Mouse (Mus musculus): ENCODE results near the gene Enpp5. TPM values are rescaled to one million over a fixed set of nuclear protein-coding genes. Genes with fewer than 3 reads are reported as not detected.

Gene Enpp5
- polyA plus RNA-seq, 1 experiment from 2014 or later = 22.0 TPM

DNA sequence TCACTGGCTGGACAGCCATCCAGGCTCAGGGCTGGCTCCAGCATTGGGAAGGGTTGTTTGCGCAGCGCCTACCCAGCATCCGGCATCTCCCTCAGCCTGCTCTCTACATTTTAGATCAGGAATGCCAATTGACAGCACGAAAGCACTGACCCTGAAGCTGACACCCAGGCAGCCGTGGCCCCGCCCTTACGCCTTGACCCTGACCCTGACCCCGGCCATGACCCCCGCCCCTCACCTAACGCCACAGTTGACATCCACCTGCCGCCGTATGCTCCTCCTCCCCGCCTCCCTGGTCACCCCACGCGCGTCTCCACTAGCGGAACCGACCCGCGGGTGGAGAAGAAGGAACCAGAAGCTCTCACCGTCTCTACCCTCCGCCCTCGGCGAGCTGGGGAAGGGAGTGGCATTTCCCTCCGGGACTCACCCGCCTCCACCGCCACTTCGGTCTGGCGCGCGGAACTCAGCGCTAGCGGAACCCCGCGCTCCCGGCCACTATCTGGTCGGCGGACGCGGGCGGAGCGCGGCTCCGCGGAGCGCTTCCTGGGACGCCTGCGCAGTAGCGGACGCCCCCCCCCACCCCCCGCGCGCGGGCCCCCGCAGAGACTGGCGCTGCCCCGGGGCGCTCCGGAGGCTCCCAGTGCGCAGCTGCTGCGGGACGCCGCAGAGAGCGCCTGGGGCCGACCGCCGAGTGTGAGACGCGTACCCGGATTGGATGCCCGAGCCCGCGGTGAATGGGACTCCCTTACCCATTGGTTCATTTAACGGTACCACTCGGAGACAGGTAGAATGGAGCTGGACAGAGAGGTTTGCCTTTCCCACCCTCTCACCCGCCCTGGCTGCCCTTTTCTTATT is 26.9 kb downstream of the Enpp5 start, which contains the start of gene Enpp4:
Gene Enpp4 (minus strand): TSS at position 523 of the 852 bp plus-strand sequence.
- H3K27ac ChIP-seq = peak within 1 kb of the TSS; percentile 48; the same call in 1 of the 2 replicates
- DNase-seq (ENCODE audit: low spot score) = peak; percentile 86
- H3K27me3 ChIP-seq (ENCODE audit: insufficient read depth, low read length) = no peaks in the 10 kb centered on the region
- under 1% methylated on average over 70 of the region's 76 CpGs for WGBS
- H3K4me3 ChIP-seq (replicated peaks; ENCODE audit: low read depth, low read length) = peak within 1 kb of the TSS; percentile 65
- H3K9ac ChIP-seq (ENCODE audit: low read depth, low read length) = peak within 1 kb of the TSS; percentile 64
- H3K4me1 ChIP-seq (replicated peaks; ENCODE audit: insufficient read depth, low read length) = no peaks in the 10 kb centered on the region
- ATAC-seq (replicated peaks; ENCODE audit: low FRiP score, low read depth) = peak; percentile 99
- H3K36me3 ChIP-seq (ENCODE audit: insufficient read depth, low read length) = no peaks in the 10 kb centered on the region
- TF ChIP-seq CTCF (IDR thresholded peaks at IDR 0.05; ENCODE audit: low read depth) = no peak
- H3K4me2 ChIP-seq (ENCODE audit: low read length) = peak within 1 kb of the TSS; percentile 94
- no peaks in the 10 kb centered on the region for H3K9me3 ChIP-seq (replicated peaks; ENCODE audit: low read length)

- no peak overlapping the region for H3K9ac ChIP-seq (ENCODE audit: low read depth, low read length)
- 73% methylated on average over 3 of the region's 3 CpGs for WGBS
These were observed 29.7 kb downstream of the Enpp5 start for GRCm38 (mm10) chr17:44108331-44108730.

GRCm38 (mm10) chr17:44116584-44116983 is 38.0 kb downstream of the Enpp5 start:
- H3K27me3 ChIP-seq (ENCODE audit: insufficient read depth, low read length) = no peaks in the 10 kb centered on the region
- H3K4me1 ChIP-seq (replicated peaks; ENCODE audit: insufficient read depth, low read length) = no peaks in the 10 kb centered on the region
- no peak overlapping the region for H3K4me3 ChIP-seq (replicated peaks; ENCODE audit: low read depth, low read length)
- TF ChIP-seq CTCF (IDR thresholded peaks at IDR 0.05; ENCODE audit: low read depth) = no peak
- H3K9ac ChIP-seq (ENCODE audit: low read depth, low read length) = no peak overlapping the region
- ATAC-seq (replicated peaks; ENCODE audit: low FRiP score, low read depth) (no peak), DNase-seq (ENCODE audit: low spot score) (no peak)
- H3K4me2 ChIP-seq (ENCODE audit: low read length) = no peak overlapping the region
- no peaks in the 10 kb centered on the region for H3K36me3 ChIP-seq (ENCODE audit: insufficient read depth, low read length)
- H3K27ac ChIP-seq = no peak overlapping the region
- WGBS = 86% methylated on average over 2 of the region's 2 CpGs
- H3K9me3 ChIP-seq (replicated peaks; ENCODE audit: low read length) = no peaks in the 10 kb centered on the region

More at GRCm38 (mm10) chr17:44108331-44108730, 29.7 kb downstream of the Enpp5 start:
- DNase-seq (ENCODE audit: low spot score) (no peak), ATAC-seq (replicated peaks; ENCODE audit: low FRiP score, low read depth) (no peak)
- no peaks in the 10 kb centered on the region for H3K27me3 ChIP-seq (ENCODE audit: insufficient read depth, low read length)
- H3K4me2 ChIP-seq (ENCODE audit: low read length) = no peak overlapping the region
- no peaks in the 10 kb centered on the region for H3K9me3 ChIP-seq (replicated peaks; ENCODE audit: low read length)
- H3K36me3 ChIP-seq (ENCODE audit: insufficient read depth, low read length) = no peaks in the 10 kb centered on the region
- no peaks in the 10 kb centered on the region for H3K4me1 ChIP-seq (replicated peaks; ENCODE audit: insufficient read depth, low read length)
- H3K27ac ChIP-seq = no peak overlapping the region
- no peak overlapping the region for H3K4me3 ChIP-seq (replicated peaks; ENCODE audit: low read depth, low read length)
- no peak for TF ChIP-seq CTCF (IDR thresholded peaks at IDR 0.05; ENCODE audit: low read depth)

GRCm38 (mm10) chr17:44117721-44118120 is 39.1 kb downstream of the Enpp5 start:
- DNase-seq (ENCODE audit: low spot score) = peak; percentile 21
- no peak for ATAC-seq (replicated peaks; ENCODE audit: low FRiP score, low read depth)
- WGBS = 47% methylated on average over 2 of the region's 2 CpGs
- no peaks in the 10 kb centered on the region for H3K4me1 ChIP-seq (replicated peaks; ENCODE audit: insufficient read depth, low read length)
- no peak overlapping the region for H3K4me3 ChIP-seq (replicated peaks; ENCODE audit: low read depth, low read length)
- H3K9ac ChIP-seq (ENCODE audit: low read depth, low read length) = no peak overlapping the region
- H3K36me3 ChIP-seq (ENCODE audit: insufficient read depth, low read length) = no peaks in the 10 kb centered on the region
- no peak for TF ChIP-seq CTCF (IDR thresholded peaks at IDR 0.05; ENCODE audit: low read depth)
- H3K27me3 ChIP-seq (ENCODE audit: insufficient read depth, low read length) = no peaks in the 10 kb centered on the region
- no peaks in the 10 kb centered on the region for H3K9me3 ChIP-seq (replicated peaks; ENCODE audit: low read length)
- H3K4me2 ChIP-seq (ENCODE audit: low read length) = no peak overlapping the region
- no peak overlapping the region for H3K27ac ChIP-seq

- H3K27ac ChIP-seq = no peak overlapping the region
- no peak overlapping the region for H3K4me3 ChIP-seq (replicated peaks; ENCODE audit: low read depth, low read length)
- H3K4me2 ChIP-seq (ENCODE audit: low read length) = no peak overlapping the region
- 65% methylated on average over 4 of the region's 4 CpGs for WGBS
- H3K27me3 ChIP-seq (ENCODE audit: insufficient read depth, low read length) = no peaks in the 10 kb centered on the region
- TF ChIP-seq CTCF (IDR thresholded peaks at IDR 0.05; ENCODE audit: low read depth) = no peak
- H3K9me3 ChIP-seq (replicated peaks; ENCODE audit: low read length) = no peaks in the 10 kb centered on the region
- ATAC-seq (replicated peaks; ENCODE audit: low FRiP score, low read depth) = no peak
- H3K9ac ChIP-seq (ENCODE audit: low read depth, low read length) = no peak overlapping the region
- no peak for DNase-seq (ENCODE audit: low spot score)
- H3K4me1 ChIP-seq (replicated peaks; ENCODE audit: insufficient read depth, low read length) = no peaks in the 10 kb centered on the region
- H3K36me3 ChIP-seq (ENCODE audit: insufficient read depth, low read length) = no peaks in the 10 kb centered on the region
These were observed 39.6 kb downstream of the Enpp5 start for GRCm38 (mm10) chr17:44118231-44118630.

GRCm38 (mm10) chr17:44121366-44122100 is 42.9 kb downstream of the Enpp5 start:
- H3K9me3 ChIP-seq (replicated peaks; ENCODE audit: low read length) = no peaks in the 10 kb centered on the region
- no peak for DNase-seq (ENCODE audit: low spot score)
- TF ChIP-seq CTCF (IDR thresholded peaks at IDR 0.05; ENCODE audit: low read depth) = no peak
- no peaks in the 10 kb centered on the region for H3K27me3 ChIP-seq (ENCODE audit: insufficient read depth, low read length)
- 62% methylated on average over 12 of the region's 12 CpGs for WGBS
- H3K4me1 ChIP-seq (replicated peaks; ENCODE audit: insufficient read depth, low read length) = no peaks in the 10 kb centered on the region
- H3K9ac ChIP-seq (ENCODE audit: low read depth, low read length) = no peak overlapping the region
- H3K4me2 ChIP-seq (ENCODE audit: low read length) = no peak overlapping the region
- H3K36me3 ChIP-seq (ENCODE audit: insufficient read depth, low read length) = no peaks in the 10 kb centered on the region
- ATAC-seq (replicated peaks; ENCODE audit: low FRiP score, low read depth) = no peak
- no peak overlapping the region for H3K27ac ChIP-seq
- no peak overlapping the region for H3K4me3 ChIP-seq (replicated peaks; ENCODE audit: low read depth, low read length)
